Mouse (Mus musculus): ENCODE results near the gene Trak1. TPM values are rescaled to one million over a fixed set of nuclear protein-coding genes. Genes with fewer than 3 reads are reported as not detected.

Trak1 gene
- polyA plus RNA-seq, 1 experiment, result 41.5 TPM

- H3K4me3 ChIP-seq (ENCODE audit: insufficient read depth, low read length), result no peak overlapping the region
- H3K4me1 ChIP-seq (ENCODE audit: control insufficient read depth, insufficient read depth, low read length), result peaks cover 3% of the 10 kb centered on the region; the same call in 1 of the 2 replicates
- no peak for TF ChIP-seq CTCF (IDR thresholded peaks at IDR 0.05; ENCODE audit: borderline replicate concordance, insufficient read depth, low read length)
- no peak for TF ChIP-seq POLR2A (IDR thresholded peaks at IDR 0.05; ENCODE audit: low read depth, low read length)
- no peak overlapping the region for H3K27ac ChIP-seq (ENCODE audit: insufficient read depth, low read length)
Measured at GRCm38 (mm10) chr9:121398100-121398760, 100.9 kb downstream of the Trak1 start.

GRCm38 (mm10) chr9:121398761-121399160 is 101.5 kb downstream of the Trak1 start:
- H3K27ac ChIP-seq (ENCODE audit: insufficient read depth, low read length), result no peak overlapping the region
- H3K4me1 ChIP-seq (ENCODE audit: control insufficient read depth, insufficient read depth, low read length), result peaks cover 3% of the 10 kb centered on the region; the same call in 1 of the 2 replicates
- H3K4me3 ChIP-seq (ENCODE audit: insufficient read depth, low read length), result no peak overlapping the region
- TF ChIP-seq CTCF (IDR thresholded peaks at IDR 0.05; ENCODE audit: borderline replicate concordance, insufficient read depth, low read length), result no peak
- TF ChIP-seq POLR2A (IDR thresholded peaks at IDR 0.05; ENCODE audit: low read depth, low read length), result no peak

GRCm38 (mm10) chr9:121400608-121401007 is 103.3 kb downstream of the Trak1 start:
- Histone ChIP-seq H3K4me1 (ENCODE audit: control insufficient read depth, insufficient read depth, low read length) (peaks cover 1% of the 10 kb centered on the region; the same call in 1 of the 2 replicates), H3K27ac (ENCODE audit: insufficient read depth, low read length) (no peak overlapping the region), H3K4me3 (ENCODE audit: insufficient read depth, low read length) (no peak overlapping the region)
- TF ChIP-seq CTCF (IDR thresholded peaks at IDR 0.05; ENCODE audit: borderline replicate concordance, insufficient read depth, low read length) (no peak), POLR2A (IDR thresholded peaks at IDR 0.05; ENCODE audit: low read depth, low read length) (no peak)

- Histone ChIP-seq H3K4me3 (ENCODE audit: insufficient read depth, low read length) (no peak overlapping the region; the same call in 1 of the 2 replicates), H3K4me1 (ENCODE audit: control insufficient read depth, insufficient read depth, low read length) (no peaks in the 10 kb centered on the region), H3K27ac (ENCODE audit: insufficient read depth, low read length) (no peak overlapping the region)
- TF ChIP-seq POLR2A (IDR thresholded peaks at IDR 0.05; ENCODE audit: low read depth, low read length), result no peak
- TF ChIP-seq CTCF (IDR thresholded peaks at IDR 0.05; ENCODE audit: borderline replicate concordance, insufficient read depth, low read length), result no peak
Measured at GRCm38 (mm10) chr9:121403157-121403671, 105.9 kb downstream of the Trak1 start.

GRCm38 (mm10) chr9:121403699-121404098 is 106.4 kb downstream of the Trak1 start:
- no peaks in the 10 kb centered on the region for H3K4me1 ChIP-seq (ENCODE audit: control insufficient read depth, insufficient read depth, low read length)
- no peak for TF ChIP-seq POLR2A (IDR thresholded peaks at IDR 0.05; ENCODE audit: low read depth, low read length)
- no peak for TF ChIP-seq CTCF (IDR thresholded peaks at IDR 0.05; ENCODE audit: borderline replicate concordance, insufficient read depth, low read length)
- no peak overlapping the region for H3K4me3 ChIP-seq (ENCODE audit: insufficient read depth, low read length)
- H3K27ac ChIP-seq (ENCODE audit: insufficient read depth, low read length), result no peak overlapping the region

GRCm38 (mm10) chr9:121405088-121405681 is 107.9 kb downstream of the Trak1 start:
- no peak overlapping the region for H3K4me3 ChIP-seq (ENCODE audit: insufficient read depth, low read length)

GRCm38 (mm10) chr9:121405792-121406191 is 108.5 kb downstream of the Trak1 start:
- no peak for TF ChIP-seq POLR2A (IDR thresholded peaks at IDR 0.05; ENCODE audit: low read depth, low read length)
- TF ChIP-seq CTCF (IDR thresholded peaks at IDR 0.05; ENCODE audit: borderline replicate concordance, insufficient read depth, low read length), result no peak
- Histone ChIP-seq H3K27ac (ENCODE audit: insufficient read depth, low read length) (no peak overlapping the region), H3K4me3 (ENCODE audit: insufficient read depth, low read length) (no peak overlapping the region), H3K4me1 (ENCODE audit: control insufficient read depth, insufficient read depth, low read length) (no peaks in the 10 kb centered on the region)

More at GRCm38 (mm10) chr9:121405088-121405681, 107.9 kb downstream of the Trak1 start:
- no peak for TF ChIP-seq POLR2A (IDR thresholded peaks at IDR 0.05; ENCODE audit: low read depth, low read length)
- Histone ChIP-seq H3K27ac (ENCODE audit: insufficient read depth, low read length) (no peak overlapping the region), H3K4me1 (ENCODE audit: control insufficient read depth, insufficient read depth, low read length) (no peaks in the 10 kb centered on the region)

GRCm38 (mm10) chr9:121414237-121414636 is 116.9 kb downstream of the Trak1 start:
- no peaks in the 10 kb centered on the region for H3K4me1 ChIP-seq (ENCODE audit: control insufficient read depth, insufficient read depth, low read length)
- no peak overlapping the region for H3K27ac ChIP-seq (ENCODE audit: insufficient read depth, low read length)
- no peak overlapping the region for H3K4me3 ChIP-seq (ENCODE audit: insufficient read depth, low read length)
- TF ChIP-seq POLR2A (IDR thresholded peaks at IDR 0.05; ENCODE audit: low read depth, low read length) (no peak), CTCF (IDR thresholded peaks at IDR 0.05; ENCODE audit: borderline replicate concordance, insufficient read depth, low read length) (no peak)

GRCm38 (mm10) chr9:121415626-121416241 is 118.4 kb downstream of the Trak1 start:
- Histone ChIP-seq H3K4me3 (ENCODE audit: insufficient read depth, low read length) (no peak overlapping the region), H3K27ac (ENCODE audit: insufficient read depth, low read length) (no peak overlapping the region), H3K4me1 (ENCODE audit: control insufficient read depth, insufficient read depth, low read length) (no peaks in the 10 kb centered on the region)
- TF ChIP-seq CTCF (IDR thresholded peaks at IDR 0.05; ENCODE audit: borderline replicate concordance, insufficient read depth, low read length), result no peak
- TF ChIP-seq POLR2A (IDR thresholded peaks at IDR 0.05; ENCODE audit: low read depth, low read length), result no peak

- Histone ChIP-seq H3K27ac (ENCODE audit: insufficient read depth, low read length) (no peak overlapping the region), H3K4me1 (ENCODE audit: control insufficient read depth, insufficient read depth, low read length) (no peaks in the 10 kb centered on the region), H3K4me3 (ENCODE audit: insufficient read depth, low read length) (no peak overlapping the region)
- TF ChIP-seq CTCF (IDR thresholded peaks at IDR 0.05; ENCODE audit: borderline replicate concordance, insufficient read depth, low read length), result no peak
- TF ChIP-seq POLR2A (IDR thresholded peaks at IDR 0.05; ENCODE audit: low read depth, low read length), result no peak
Measured at GRCm38 (mm10) chr9:121416460-121416859, 119.2 kb downstream of the Trak1 start.
